Mouse (Mus musculus) testis, adult 2 months (tissue): ENCODE measurements around the gene Actn2.

ENCODE experiments used
- CTCF ChIP-seq: fragments of 200-500 bp; IDR thresholded peaks from 2 replicates; pipeline ENCODE4 v1.5.1; 2012; ENCODE audit warnings: low read depth, mild to moderate bottlenecking, inconsistent platforms, low read length, moderate library complexity; ENCODE audit not compliant: control insufficient read depth, insufficient read depth, insufficient replicate concordance
- POLR2A ChIP-seq: fragments of 200-500 bp; IDR thresholded peaks from 2 replicates; pipeline ENCODE4 v1.6.1; 2012; ENCODE audit warnings: low read depth, mild to moderate bottlenecking, inconsistent platforms, low read length, moderate library complexity; ENCODE audit not compliant: control insufficient read depth

DNA sequence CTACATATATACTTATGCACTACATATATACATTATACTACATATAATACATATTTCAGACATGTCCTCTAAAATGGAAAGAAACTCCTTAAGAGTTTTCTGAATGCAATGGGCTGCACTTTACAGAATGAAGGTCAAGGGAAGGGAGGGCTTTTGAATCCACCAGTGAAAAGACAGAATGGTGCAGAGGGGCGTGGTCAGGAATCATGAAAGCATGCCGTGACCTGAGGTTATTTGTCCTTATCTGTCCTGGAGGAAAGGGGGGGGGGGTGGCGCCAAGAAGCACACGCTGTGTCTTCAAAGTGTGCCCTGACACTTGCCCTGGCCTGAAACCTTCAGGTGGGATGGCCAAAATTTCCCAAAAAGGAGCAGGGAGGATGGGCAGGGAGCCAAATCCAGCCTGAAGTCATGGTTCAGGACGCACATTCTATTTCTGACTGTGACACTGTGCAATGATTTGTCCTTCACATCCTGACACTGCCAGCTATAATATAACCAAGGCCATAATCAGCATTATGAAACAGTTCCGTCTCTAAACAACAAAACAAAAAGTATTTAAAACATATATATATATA, 23.3 kb downstream of the Actn2 start:
- no peak for TF ChIP-seq CTCF
- TF ChIP-seq POLR2A, result no peak
